Mouse (Mus musculus) spleen, adult 2 months (tissue): ENCODE results near the gene Pim3.

ENCODE experiments used
- CTCF ChIP-seq: fragments of 200-500 bp; IDR thresholded peaks from 2 replicates; pipeline ENCODE4 v1.5.1; 2011; ENCODE audit warnings: mild to moderate bottlenecking, inconsistent platforms; ENCODE audit not compliant: insufficient read depth, insufficient read length, insufficient replicate concordance; ENCODE audit errors: extremely low read depth
- POLR2A ChIP-seq: fragments of 200-500 bp; IDR thresholded peaks from 2 replicates; pipeline ENCODE4 v1.6.1; 2011; ENCODE audit warnings: low read depth, low read length, inconsistent platforms

DNA sequence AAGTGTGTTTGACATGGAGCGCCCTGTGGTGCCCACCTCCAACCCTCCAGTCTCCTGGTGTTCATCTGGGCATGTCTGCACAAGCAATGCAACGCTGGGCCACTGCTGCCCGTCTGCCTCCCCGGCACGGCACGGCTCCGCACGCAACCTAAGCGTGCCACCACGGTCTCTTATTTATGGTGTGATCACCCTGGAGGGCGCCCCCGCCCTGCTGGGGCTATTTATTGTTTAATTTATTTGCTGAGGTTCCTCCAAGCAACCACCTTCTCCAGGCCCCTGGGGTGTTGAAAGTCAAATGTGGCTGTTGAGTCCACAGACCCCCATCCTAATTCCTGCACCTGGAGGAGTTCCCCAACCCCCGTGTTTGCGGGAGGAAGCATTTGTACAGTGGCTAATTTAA, 3.1 kb downstream of the Pim3 start:
- no peak for TF ChIP-seq POLR2A
- TF ChIP-seq CTCF: no peak
